Mouse (Mus musculus) midbrain, embryonic 13.5 days (tissue): ENCODE measurements around the gene Daam1. TPM values are rescaled to one million over a fixed set of nuclear protein-coding genes. Genes with fewer than 3 reads are reported as not detected.

Experiments
- ATAC-seq: fragments of 200-750 bp; cut with Nextera tagmentation; 2 replicates; pipeline ENCODE4 v1.8.0; 2017; ENCODE audit warnings: mild to moderate bottlenecking, moderate TSS enrichment, moderate library complexity
- H3K27ac ChIP-seq: fragments of 300-500 bp; sonication (generic); 2 replicates; pipeline ENCODE4 v1.5.1; 2015; ENCODE audit warnings: inconsistent platforms, mild to moderate bottlenecking, moderate library complexity
- H3K27me3 ChIP-seq: fragments of 300-500 bp; sonication (generic); 2 replicates; pipeline ENCODE4 v1.6.1; 2015; ENCODE audit warnings: mild to moderate bottlenecking, inconsistent platforms
- H3K36me3 ChIP-seq: fragments of 300-500 bp; sonication (generic); 2 replicates; pipeline ENCODE4 v1.6.1; 2015; ENCODE audit warnings: mild to moderate bottlenecking, inconsistent platforms
- H3K4me1 ChIP-seq: fragments of 300-500 bp; sonication (generic); replicated peaks from 2 replicates; pipeline ENCODE4 v1.6.1; 2015; ENCODE audit warnings: inconsistent platforms
- H3K4me2 ChIP-seq: fragments of 300-500 bp; sonication (generic); replicated peaks from 2 replicates; pipeline ENCODE4 v1.6.1; 2015; ENCODE audit warnings: moderate library complexity, mild to moderate bottlenecking, inconsistent platforms
- H3K4me3 ChIP-seq: fragments of 300-500 bp; sonication (generic); replicated peaks from 2 replicates; pipeline ENCODE4 v1.5.1; 2015; ENCODE audit warnings: mild to moderate bottlenecking, inconsistent platforms
- H3K9ac ChIP-seq: fragments of 300-500 bp; sonication (generic); replicated peaks from 2 replicates; pipeline ENCODE4 v1.6.1; 2015; ENCODE audit warnings: mild to moderate bottlenecking, inconsistent platforms
- H3K9me3 ChIP-seq: fragments of 300-500 bp; sonication (generic); 2 replicates; pipeline ENCODE4 v1.6.1; 2016; ENCODE audit warnings: mild to moderate bottlenecking, inconsistent platforms
- WGBS: fragments of 180-500 bp; shearing (Covaris S2); methylation state at CpG from one replicate; pipeline ENCODE4 v1.1.7; 2015; 5-methylcytosine and 5-hydroxymethylcytosine counted together
- polyA plus RNA-seq: library from polyadenylated mRNA; unstranded; fragments of >200 nt; fragmentation: Nextera tagmentation; extraction: Ambion mirVana; gene quantifications from 2 replicates; pipeline ENCODE4 v1.2.1, GENCODE M21; 2015

The Daam1 gene
- polyA plus RNA-seq, 1 experiment from 2014 or later, result 24.4 TPM

GRCm38 (mm10) chr12:71849051-71849450 is 18.2 kb downstream of the Daam1 start:
- no peaks in the 10 kb centered on the region for H3K9me3 ChIP-seq
- no peak overlapping the region for H3K27ac ChIP-seq
- H3K27me3 ChIP-seq, result no peaks in the 10 kb centered on the region
- no peak overlapping the region for H3K9ac ChIP-seq
- 93% methylated on average over 7 of the region's 7 CpGs for WGBS
- H3K4me1 ChIP-seq, result peaks cover 9% of the 10 kb centered on the region; the same call in 1 of the 2 replicates
- H3K36me3 ChIP-seq, result no peaks in the 10 kb centered on the region
- H3K4me2 ChIP-seq, result no peak overlapping the region
- ATAC-seq, result no peak
- H3K4me3 ChIP-seq, result no peak overlapping the region

- Histone ChIP-seq H3K36me3 (no peaks in the 10 kb centered on the region), H3K27me3 (no peaks in the 10 kb centered on the region), H3K4me1 (peaks cover 15% of the 10 kb centered on the region), H3K9me3 (no peaks in the 10 kb centered on the region), H3K4me2 (no peak overlapping the region), H3K4me3 (no peak overlapping the region), H3K9ac (no peak overlapping the region), H3K27ac (no peak overlapping the region)
- ATAC-seq, result no peak
- 90% methylated on average over 5 of the region's 5 CpGs for WGBS
Measured at GRCm38 (mm10) chr12:71850135-71850534, 19.3 kb downstream of the Daam1 start.

DNA sequence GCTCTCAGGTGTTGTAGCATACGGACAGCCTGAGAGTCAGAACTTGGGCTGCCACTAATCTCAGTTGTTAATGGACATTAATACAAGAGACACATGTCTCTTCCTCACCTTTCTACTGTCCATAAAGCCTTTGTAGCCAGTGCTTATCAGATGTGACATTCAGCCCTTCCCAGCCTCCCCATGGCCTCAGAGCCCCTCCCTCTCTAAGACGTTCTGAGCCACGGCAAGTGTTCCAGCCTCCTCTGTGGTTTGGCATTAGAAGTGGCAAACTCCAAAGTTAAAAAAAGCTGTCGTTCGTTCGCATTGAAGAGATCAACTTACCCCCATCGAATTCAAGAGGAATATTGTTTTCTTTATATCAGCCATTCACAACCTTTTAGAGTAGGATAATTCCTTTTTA is 21.8 kb downstream of the Daam1 start:
- ATAC-seq, result no peak
- H3K4me2 ChIP-seq, result no peak overlapping the region
- 57% methylated on average over 7 of the region's 7 CpGs for WGBS
- no peak overlapping the region for H3K9ac ChIP-seq
- H3K27me3 ChIP-seq, result no peaks in the 10 kb centered on the region
- no peaks in the 10 kb centered on the region for H3K36me3 ChIP-seq
- H3K9me3 ChIP-seq, result no peaks in the 10 kb centered on the region
- H3K27ac ChIP-seq, result no peak overlapping the region
- no peak overlapping the region for H3K4me3 ChIP-seq
- H3K4me1 ChIP-seq, result peaks cover 40% of the 10 kb centered on the region

- H3K27ac ChIP-seq, result no peak overlapping the region
- H3K27me3 ChIP-seq, result no peaks in the 10 kb centered on the region
- H3K36me3 ChIP-seq, result no peaks in the 10 kb centered on the region
- no peaks in the 10 kb centered on the region for H3K9me3 ChIP-seq
- H3K9ac ChIP-seq, result no peak overlapping the region
- no peak overlapping the region for H3K4me3 ChIP-seq
- no peak overlapping the region for H3K4me2 ChIP-seq
- ATAC-seq, result no peak
- peaks cover 47% of the 10 kb centered on the region for H3K4me1 ChIP-seq
- 86% methylated on average over 3 of the region's 3 CpGs for WGBS
Measured at GRCm38 (mm10) chr12:71853694-71854093, 22.8 kb downstream of the Daam1 start.

- Histone ChIP-seq H3K27ac (no peak overlapping the region), H3K36me3 (no peaks in the 10 kb centered on the region), H3K9ac (no peak overlapping the region), H3K9me3 (no peaks in the 10 kb centered on the region), H3K4me3 (no peak overlapping the region), H3K4me2 (no peak overlapping the region), H3K27me3 (no peaks in the 10 kb centered on the region), H3K4me1 (peaks cover 50% of the 10 kb centered on the region)
- 81% methylated on average over 6 of the region's 6 CpGs for WGBS
- ATAC-seq, result no peak
Measured at GRCm38 (mm10) chr12:71854191-71854590, 23.3 kb downstream of the Daam1 start.

DNA sequence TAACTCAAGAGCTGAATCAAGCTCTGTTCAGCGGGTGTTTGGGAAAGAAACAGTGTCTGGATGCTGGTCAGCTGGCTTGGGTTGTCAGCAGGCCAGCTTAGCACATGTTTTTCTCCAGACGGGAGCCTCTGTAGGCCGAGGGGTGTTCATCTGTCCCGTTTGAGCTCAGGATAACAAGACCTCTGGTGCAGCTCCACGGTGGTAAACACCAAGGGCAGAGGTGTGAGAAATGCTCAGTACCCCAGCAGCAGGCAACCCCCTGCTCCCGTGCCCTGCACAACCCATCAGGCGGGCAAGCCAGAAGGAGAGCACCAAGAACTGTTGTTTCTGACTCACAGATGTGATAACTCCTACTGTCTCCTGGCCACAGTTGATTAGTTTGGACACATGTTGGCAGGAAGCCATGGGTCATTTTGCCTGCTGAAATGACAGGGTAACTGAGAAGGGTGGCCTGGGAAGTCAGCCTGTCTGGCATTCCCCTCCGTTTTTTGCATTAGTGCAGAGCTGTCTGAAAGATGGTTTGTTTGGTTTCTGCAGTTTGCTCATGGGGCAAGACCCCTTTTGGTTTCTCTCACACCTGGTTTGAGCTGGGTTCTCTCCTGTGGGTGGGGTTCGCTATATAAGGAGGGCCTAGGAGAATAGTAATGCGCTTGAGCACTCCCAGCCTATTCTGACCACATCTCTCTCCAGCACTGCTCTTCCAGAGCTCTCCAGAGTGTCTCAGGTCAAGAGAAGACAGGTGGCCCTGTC is 25.0 kb downstream of the Daam1 start:
- 59% methylated on average over 10 of the region's 10 CpGs for WGBS
- H3K9me3 ChIP-seq, result no peaks in the 10 kb centered on the region
- H3K27ac ChIP-seq, result peak overlapping the region; percentile 16; the same call in 1 of the 2 replicates
- no peak overlapping the region for H3K4me3 ChIP-seq
- peaks cover 58% of the 10 kb centered on the region for H3K4me1 ChIP-seq
- no peak overlapping the region for H3K4me2 ChIP-seq
- 0 out of 2 replicates have a peak overlapping the region, but pooled peaks have one; percentile 20 for H3K9ac ChIP-seq
- ATAC-seq, result peak; percentile 59; the same call in 1 of the 2 replicates
- H3K27me3 ChIP-seq, result no peaks in the 10 kb centered on the region
- H3K36me3 ChIP-seq, result peaks cover 3% of the 10 kb centered on the region; the same call in 1 of the 2 replicates

DNA sequence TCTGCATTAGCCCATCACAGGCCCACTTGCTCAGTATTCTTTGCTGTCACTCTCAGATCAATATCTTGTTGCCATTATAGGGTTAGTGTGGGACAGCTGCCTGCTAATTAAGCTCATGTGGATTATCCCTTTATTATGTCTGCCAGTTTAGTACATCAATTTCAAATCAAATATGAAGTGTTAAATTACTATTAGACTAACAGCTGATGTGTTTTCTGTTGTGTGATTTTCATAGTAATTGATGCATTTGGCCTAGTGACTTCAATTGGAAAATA is 25.5 kb downstream of the Daam1 start:
- no peak for ATAC-seq
- no peak overlapping the region for H3K4me2 ChIP-seq
- peak overlapping the region; percentile 16; the same call in 1 of the 2 replicates for H3K27ac ChIP-seq

GRCm38 (mm10) chr12:71859096-71859495 is 28.2 kb downstream of the Daam1 start:
- Histone ChIP-seq H3K9ac (no peak overlapping the region), H3K27me3 (no peaks in the 10 kb centered on the region), H3K4me1 (peaks cover 54% of the 10 kb centered on the region), H3K4me3 (no peak overlapping the region), H3K4me2 (no peak overlapping the region), H3K27ac (no peak overlapping the region), H3K36me3 (peaks cover 3% of the 10 kb centered on the region; the same call in 1 of the 2 replicates), H3K9me3 (no peaks in the 10 kb centered on the region)
- 73% methylated on average over 5 of the region's 5 CpGs for WGBS
- ATAC-seq, result no peak

More for the DNA sequence above, 25.5 kb downstream of the Daam1 start:
- Histone ChIP-seq H3K4me1 (peaks cover 60% of the 10 kb centered on the region), H3K9me3 (no peaks in the 10 kb centered on the region), H3K27me3 (no peaks in the 10 kb centered on the region), H3K9ac (no peak overlapping the region), H3K4me3 (no peak overlapping the region), H3K36me3 (peaks cover 3% of the 10 kb centered on the region; the same call in 1 of the 2 replicates)

DNA sequence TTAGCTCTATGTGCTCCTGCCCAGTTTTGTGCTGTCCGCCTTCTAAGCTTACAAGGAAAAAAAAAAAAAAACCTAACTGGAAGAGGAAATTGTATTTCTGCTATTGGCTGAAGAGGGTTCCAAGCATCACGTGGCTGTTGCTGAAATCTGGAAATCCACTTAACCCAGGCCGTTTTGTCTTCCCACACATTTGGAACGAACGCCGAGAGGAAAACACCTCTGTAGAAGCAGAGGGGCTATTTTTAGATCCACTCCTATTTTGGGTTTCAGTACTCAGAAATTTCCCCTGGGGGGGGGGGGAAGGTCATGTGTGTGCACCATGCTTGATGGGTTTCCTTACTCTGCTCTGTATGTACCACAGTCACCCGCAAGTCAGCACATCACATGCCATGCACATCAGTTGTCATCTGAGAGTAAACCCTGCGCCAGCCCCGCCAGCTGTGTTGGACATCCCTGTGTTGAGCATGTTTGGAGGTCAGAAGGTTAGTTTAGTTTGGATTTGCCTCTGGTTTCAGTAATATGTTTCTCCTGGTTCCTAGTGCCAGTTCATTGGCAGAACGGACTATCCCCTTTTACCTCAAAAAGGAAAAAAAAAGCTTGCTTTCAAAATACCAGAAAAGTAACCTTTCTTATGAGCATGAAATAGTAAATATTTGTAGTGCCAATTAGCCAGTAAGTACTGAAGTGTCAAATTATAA is 33.1 kb downstream of the Daam1 start:
- Histone ChIP-seq H3K9me3 (no peaks in the 10 kb centered on the region), H3K4me1 (peaks cover 24% of the 10 kb centered on the region), H3K9ac (no peak overlapping the region), H3K4me3 (no peak overlapping the region), H3K27me3 (no peaks in the 10 kb centered on the region), H3K27ac (no peak overlapping the region), H3K36me3 (peaks cover 3% of the 10 kb centered on the region; the same call in 1 of the 2 replicates), H3K4me2 (no peak overlapping the region)
- ATAC-seq, result no peak
- 77% methylated on average over 10 of the region's 10 CpGs for WGBS

GRCm38 (mm10) chr12:71864544-71864897 is 33.6 kb downstream of the Daam1 start:
- H3K4me1 ChIP-seq, result peaks cover 19% of the 10 kb centered on the region
- 24% methylated on average over 3 of the region's 3 CpGs for WGBS
- H3K4me2 ChIP-seq, result no peak overlapping the region
- H3K27ac ChIP-seq, result no peak overlapping the region
- no peaks in the 10 kb centered on the region for H3K27me3 ChIP-seq
- no peak overlapping the region for H3K4me3 ChIP-seq
- no peaks in the 10 kb centered on the region for H3K9me3 ChIP-seq
- no peak for ATAC-seq
- H3K9ac ChIP-seq, result no peak overlapping the region
- peaks cover 3% of the 10 kb centered on the region; the same call in 1 of the 2 replicates for H3K36me3 ChIP-seq

DNA sequence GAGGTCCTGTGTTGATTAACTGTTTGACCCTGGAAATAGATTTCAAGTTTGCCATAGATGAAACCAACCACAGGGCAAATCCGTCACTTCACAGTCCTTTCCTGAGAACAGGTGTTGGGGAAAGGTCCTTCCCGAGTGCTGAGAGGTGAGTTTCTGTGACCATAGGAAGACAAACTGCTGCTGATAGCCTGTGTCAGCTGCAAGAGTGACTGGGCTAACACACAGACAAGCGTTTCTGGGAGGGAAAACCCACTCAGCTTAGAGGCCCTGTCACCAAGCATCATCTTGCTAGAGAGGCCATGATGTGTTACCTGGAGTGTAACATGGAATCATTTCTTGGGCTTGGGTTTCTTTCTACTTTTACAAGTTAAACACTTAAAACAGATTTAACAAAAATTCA is 35.1 kb downstream of the Daam1 start:
- Histone ChIP-seq H3K9me3 (no peaks in the 10 kb centered on the region), H3K4me3 (no peak overlapping the region), H3K36me3 (no peaks in the 10 kb centered on the region; the same call in 1 of the 2 replicates), H3K27me3 (no peaks in the 10 kb centered on the region), H3K27ac (no peak overlapping the region), H3K4me2 (no peak overlapping the region), H3K9ac (no peak overlapping the region), H3K4me1 (peaks cover 14% of the 10 kb centered on the region)
- WGBS, result 93% methylated on average over 3 of the region's 3 CpGs
- ATAC-seq, result no peak

DNA sequence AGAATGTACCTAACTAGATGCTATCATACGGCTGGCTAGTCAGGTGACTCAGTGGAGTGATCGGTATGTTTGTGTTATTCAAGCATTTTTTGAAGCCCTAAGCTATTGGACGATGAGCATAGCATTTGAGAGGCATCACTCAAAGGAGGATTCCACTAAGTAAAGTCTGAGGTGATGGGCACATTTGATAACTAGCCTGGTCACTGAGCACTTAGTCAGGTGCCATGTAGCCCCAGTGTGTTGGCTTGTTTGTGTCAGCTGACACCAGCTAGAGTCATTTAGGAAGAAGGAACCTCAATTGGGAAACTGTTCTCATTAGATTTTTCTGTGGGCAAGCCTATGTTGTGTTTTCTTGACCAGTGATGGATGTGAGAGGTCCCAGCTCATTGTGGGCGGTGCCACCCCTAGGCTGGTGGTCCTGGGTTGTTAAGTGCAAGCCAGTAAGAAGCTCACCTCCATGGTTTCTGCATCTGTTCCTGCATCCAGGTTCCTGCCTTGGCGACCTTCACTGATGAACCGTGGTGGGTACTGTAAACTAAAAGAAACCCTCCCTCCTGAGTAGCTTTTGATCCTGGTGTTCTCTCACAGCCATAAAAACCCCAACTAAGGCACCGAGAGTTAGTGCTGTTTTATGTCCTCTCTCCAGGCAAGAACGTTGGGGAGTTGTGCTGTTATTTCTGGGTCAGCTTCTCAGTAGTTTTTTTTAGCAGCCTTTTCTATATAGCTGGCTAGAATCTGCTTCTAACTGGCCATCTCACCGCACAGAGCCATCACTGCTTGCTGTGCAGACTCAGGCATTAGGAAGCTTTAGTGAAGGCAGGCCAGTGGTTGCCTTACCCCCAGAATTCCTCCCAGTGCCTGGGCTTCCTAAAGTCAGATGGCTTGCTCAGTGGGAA is 36.7 kb downstream of the Daam1 start:
- ATAC-seq, result no peak
- Histone ChIP-seq H3K4me2 (no peak overlapping the region), H3K9me3 (no peaks in the 10 kb centered on the region), H3K4me3 (no peak overlapping the region), H3K9ac (no peak overlapping the region), H3K36me3 (no peaks in the 10 kb centered on the region), H3K27me3 (no peaks in the 10 kb centered on the region), H3K27ac (no peak overlapping the region), H3K4me1 (peaks cover 15% of the 10 kb centered on the region)
- 87% methylated on average over 9 of the region's 9 CpGs for WGBS
